Mouse (Mus musculus) urinary bladder, adult 2 months (tissue): ENCODE measurements around the gene Lpin1. TPM values are rescaled to one million over a fixed set of nuclear protein-coding genes. Genes with fewer than 3 reads are reported as not detected.

Experiments used
- DNase-seq: peaks from one replicate; pipeline ENCODE4 v3.0.0; 2022; ENCODE audit warnings: low spot score
- polyA plus RNA-seq: library from polyadenylated mRNA; depleted of rRNA; stranded (reverse); fragments of >200 nt; gene quantifications from 2 replicates; pipeline ENCODE4 v1.2.3, GENCODE M21; 2012; rRNA removed

Lpin1 gene
- polyA plus RNA-seq, result 12.3 and 15.5 TPM in 2 replicates

DNA sequence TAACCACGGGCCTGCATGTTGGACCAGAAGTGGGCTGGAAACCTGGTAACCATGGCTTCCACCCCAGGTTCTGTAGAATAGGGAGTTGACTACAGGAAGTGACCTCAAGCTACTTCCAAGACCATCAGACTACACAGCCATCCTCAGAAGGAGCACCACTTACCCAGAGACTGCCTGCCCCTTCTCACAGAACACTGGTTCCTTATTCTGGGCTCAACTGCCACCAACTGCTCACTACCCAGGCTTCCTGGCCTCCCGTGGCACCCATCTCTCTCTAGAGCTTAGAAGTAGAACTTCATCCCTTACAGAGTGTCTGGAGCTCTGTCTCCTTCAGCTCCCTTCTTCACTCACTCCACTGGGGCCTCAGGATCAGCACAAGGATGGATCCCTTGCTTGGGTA, at the start of gene Lpin1:
Gene Lpin1, minus strand, starts transcription at position 31 of the 400 bp plus-strand sequence.
- no peak for DNase-seq

DNA sequence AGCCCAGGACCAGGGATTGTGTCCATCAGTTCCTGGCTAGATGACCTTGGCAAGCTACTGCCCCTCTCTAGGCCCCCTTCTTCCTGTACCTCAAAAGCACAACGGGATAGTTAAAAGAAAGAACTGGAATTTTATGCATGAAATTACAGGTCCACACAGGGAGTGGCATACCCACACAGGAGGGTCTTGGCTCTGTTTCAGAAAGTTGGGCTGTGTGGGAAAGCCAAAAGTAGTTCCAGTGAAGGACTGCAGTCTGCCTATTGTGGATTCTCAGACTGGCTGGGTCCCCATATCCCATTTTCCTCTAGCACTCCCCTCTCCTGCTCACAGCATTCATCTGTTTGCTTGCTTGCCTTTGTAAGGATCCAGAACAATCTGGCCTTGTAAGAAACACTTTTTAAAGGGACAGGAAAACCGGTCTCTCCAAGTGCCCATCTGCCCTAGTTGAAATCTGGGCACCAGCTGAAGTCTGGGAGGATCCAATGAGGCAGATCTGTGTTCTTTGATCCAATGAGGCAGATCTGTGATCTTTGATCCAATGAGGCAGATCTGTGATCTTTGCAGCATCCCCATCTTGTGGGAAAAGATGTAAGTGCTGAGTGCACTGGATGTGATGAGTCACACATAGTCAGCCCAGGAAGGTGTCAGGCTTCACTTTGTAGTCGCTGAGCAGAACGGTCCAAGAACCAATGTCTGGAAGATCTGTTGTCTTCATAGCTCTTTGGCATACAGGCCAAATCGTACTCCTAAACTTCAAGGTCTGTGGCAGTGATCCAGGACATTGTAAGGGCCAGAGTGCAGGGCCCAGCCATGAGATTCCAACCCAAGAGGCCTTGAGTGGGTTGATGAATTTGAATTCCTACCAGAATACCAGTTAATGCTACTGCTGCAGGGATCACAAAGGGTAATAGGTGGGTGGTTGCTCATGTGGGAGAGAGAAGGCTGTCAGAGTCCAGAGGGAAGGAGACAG, 46.4 kb upstream of the Lpin1 start:
- no peak for DNase-seq

DNA sequence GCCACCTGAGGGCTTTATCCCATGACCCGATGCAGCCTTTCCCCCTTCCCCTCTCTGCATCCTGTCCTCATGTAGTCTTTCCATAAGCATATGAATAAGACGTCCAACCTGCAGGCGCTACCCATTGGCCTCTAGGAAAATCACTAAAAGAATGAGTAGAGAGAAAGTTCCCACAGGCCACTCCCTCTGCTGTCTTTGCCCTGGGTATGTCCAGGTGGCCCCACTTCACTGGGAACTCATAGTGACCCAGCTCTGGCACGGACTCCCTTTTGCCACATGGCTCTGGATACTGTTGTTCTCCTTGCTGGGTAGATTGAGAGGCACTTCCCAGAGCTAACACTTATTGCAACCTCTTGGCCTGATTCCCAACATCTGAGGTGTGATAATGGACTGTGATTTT, 44.8 kb upstream of the Lpin1 start:
- DNase-seq, result no peak

DNA sequence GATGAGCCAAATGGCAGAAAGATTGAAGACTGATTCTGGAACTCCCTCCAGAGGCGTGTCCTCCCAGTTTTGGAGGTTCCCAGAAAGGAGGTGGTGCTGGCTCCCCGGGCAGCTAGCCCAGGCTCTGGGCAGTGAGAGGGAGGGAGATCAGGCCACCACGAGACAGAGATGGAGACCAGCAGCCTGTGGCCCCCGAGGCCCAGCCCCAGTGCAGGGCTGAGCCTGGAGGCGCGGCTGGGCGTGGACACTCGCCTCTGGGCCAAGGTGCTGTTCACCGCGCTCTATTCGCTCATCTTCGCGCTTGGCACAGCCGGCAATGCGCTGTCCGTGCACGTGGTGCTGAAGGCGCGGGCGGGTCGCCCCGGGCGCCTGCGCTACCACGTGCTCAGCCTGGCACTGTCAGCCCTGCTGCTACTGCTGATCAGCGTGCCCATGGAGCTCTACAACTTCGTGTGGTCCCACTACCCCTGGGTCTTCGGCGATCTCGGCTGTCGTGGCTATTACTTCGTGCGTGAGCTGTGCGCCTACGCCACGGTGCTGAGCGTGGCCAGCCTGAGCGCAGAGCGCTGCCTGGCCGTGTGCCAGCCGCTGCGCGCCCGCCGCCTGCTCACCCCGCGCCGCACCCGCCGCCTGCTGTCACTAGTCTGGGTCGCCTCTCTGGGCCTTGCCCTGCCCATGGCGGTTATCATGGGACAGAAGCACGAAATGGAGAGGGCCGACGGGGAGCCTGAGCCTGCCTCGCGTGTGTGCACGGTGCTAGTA, 42.7 kb upstream of the Lpin1 start, which contains the start of gene Ntsr2:
Gene Ntsr2, plus strand, starts transcription at position 51 of the 762 bp plus-strand sequence.
- peak; percentile 68 for DNase-seq

DNA sequence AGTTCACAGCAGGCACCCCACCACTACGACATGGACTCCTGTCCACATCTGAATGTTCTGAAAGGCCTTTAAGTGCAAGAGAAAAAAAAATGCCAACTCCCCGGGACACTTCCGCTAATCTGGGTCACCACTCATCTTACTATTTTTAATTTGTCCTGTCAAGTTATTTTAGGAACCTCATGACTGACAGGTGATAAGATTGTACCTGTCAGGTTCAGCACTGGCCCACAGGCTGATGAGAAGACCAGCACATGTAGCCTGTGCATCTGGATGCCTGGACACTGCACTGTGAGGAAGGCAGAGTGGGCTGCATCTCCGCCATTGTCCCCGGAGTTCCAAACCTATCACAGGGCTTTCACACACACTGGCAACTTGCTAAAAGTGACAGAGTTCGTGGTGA, 39.1 kb upstream of the Lpin1 start:
- no peak for DNase-seq

DNA sequence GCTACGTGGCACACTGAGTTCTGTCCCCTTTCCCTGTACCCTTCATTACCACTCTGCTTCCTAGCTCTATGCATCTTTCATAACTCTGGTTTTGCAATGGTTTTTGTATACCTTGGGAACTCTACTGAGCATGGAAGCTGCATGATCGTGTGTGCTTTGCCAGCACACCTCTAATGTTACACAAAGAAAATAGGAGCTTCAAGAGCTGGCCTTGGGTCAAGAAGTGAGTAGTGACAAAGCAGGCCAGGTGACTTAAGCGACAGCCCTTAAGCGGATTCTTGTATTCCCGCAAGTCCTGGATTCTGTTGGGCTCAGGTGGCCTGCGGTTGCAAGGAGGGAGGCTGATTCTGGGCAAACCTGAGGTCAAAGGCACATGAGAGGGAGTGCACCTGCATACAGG, 37.5 kb upstream of the Lpin1 start:
- DNase-seq, result no peak

DNA sequence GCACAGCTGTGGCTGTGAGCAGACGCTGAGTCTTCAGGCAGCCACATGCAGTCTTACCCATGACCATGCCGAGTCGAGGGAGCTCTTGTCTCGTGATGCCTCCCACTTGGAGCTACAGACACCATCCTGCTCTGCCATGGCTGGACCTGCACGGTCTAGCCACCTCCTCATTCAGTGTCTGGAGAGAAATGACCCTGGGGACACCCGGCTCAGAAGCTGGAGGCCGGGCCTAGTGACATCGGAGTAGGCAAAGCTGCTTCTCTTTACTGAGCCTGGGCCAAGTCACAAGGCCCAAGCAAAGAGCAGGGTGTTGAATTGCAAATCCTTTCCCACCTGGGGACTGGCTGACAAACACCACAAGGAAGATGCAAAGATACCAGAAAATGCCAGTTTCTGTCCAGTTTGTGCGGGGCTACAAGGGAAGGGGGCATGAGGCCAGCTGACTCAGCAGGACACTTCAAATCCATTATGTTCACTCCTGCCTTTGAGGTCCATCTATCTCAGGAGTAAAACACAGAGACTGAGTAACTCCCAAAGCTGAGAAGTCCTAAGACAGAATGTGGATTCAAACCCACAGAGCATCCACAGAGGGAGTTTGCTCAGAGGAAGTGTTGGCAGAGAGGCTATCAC, 36.1 kb upstream of the Lpin1 start:
- no peak for DNase-seq

DNA sequence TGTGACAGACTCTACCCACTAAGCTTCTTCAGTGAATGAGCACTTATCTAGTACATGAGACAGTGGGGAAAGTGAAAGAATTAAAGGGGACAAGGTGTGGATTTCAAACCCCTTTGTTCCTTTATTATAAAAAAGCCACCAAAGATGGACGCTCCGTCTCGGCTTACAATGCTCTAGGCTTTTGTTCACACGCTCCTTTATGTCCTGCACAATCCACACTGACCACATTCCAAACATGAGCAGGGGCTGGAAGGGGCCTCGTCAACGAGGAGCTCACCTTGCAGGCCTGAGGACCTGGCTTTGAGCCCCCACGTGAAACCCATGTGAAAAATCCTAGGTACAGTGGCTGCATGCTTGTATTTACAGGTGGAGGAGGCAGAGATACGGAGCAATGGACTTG, 33.9 kb upstream of the Lpin1 start:
- DNase-seq, result no peak

DNA sequence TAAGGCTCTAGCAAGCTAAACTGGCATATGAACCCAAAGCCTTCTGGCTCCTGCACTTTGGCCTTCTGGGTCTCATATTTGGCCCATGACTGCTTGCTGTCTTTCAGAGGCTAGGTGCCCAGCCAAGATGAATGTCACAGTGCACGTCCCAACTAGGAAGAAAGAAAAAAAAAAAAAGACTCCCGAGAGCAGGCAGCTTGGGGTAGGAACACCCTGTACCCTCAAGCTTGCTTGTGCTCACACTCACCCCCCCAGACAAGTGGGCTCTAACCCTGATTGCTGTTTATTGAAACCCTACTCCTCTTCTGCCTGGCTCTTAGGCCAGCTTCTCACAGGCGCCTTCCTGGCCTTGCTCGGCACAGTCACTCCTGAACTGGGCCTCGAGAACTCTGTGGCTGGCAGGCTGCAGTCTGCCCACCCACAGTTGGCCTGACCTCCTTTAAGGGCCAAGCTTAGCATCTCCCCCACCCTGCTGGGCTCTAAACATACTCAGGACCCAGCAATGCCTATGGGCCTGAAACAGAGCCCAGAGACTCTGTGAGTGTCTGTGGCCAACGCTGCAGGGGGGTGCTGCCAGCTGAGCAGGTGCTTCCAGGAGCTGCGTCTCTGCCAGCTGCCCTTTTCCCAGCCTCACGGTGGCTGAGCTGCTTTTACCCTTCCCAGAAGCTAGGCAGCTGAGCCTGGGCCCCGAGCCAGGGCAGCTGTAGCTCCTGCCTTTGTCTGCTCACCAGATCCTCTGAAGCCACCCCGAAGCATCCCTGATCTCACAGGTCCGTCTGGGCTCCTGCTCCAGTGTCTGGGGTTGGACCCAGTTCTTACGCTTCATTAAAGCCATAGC, 33.0 kb upstream of the Lpin1 start:
- DNase-seq, result no peak

DNA sequence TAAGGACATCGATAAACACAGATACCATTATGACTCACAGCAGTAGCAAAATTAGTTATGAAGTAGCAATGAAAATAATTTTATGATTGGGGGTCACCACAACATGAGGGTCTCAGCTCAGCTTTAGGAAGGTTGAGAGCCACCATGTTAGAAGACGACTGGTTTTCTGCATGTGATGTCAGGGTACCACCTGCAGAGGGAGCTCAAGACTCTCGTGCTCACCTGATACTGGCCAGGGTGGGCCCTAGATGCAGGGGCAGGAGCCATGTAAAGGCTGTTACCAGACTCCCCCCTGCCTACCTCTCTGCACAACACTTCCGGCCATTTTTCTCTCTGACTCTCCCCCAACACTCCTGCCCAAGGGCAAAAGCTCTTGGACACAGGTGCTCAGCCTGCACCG, 31.2 kb upstream of the Lpin1 start:
- DNase-seq, result no peak

DNA sequence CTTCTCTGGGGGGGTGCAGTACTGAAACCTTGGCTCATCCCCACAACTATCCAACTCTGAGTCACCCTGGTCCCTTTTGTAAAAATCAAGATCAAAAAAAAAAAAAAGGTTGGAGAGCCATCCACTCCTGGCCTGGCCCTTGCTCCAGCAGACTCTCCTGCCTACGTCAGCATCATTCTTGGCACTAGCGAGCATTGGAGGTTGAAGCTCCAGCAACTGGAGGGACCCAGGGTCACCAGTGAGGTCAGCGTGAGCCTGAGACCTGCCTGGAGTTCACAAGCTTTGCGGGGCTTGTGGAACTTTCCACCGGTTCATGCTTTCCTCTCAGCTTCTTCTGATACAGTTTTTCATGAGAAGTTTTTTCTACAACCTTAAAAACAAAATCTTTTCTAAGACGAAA, 29.3 kb upstream of the Lpin1 start:
- DNase-seq, result no peak

DNA sequence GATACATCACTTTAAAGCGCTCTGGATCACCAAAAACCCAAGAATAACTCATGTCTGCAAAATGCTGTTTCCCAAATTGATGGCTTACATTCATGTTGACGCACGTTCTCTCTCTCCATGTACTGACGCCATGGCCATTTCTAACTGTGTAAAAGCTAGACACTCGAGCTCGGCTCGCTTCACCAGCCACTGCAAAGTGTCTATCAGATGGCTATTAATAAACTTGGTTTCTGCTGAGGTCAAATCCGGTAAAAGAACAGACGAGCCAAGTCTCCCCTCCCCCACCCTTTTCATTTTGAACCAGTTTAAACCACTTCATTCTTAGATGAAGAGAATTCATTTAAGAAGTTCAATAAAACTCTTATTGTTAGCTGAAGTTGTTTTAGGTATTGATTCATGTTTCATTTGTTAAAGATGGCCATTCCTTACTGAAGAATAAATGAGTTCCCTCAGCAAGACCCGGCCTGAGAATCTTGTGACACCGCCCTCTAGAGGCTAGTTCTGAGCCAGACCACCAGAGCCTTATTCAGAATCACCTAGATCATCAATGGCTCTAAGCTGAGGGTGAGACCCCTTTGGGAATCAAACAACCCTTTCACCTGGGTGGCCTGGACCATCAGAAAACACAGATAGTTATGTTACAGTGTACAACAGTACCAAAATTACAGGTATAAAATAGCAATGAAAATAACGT, 28.5 kb upstream of the Lpin1 start:
- DNase-seq, result no peak

DNA sequence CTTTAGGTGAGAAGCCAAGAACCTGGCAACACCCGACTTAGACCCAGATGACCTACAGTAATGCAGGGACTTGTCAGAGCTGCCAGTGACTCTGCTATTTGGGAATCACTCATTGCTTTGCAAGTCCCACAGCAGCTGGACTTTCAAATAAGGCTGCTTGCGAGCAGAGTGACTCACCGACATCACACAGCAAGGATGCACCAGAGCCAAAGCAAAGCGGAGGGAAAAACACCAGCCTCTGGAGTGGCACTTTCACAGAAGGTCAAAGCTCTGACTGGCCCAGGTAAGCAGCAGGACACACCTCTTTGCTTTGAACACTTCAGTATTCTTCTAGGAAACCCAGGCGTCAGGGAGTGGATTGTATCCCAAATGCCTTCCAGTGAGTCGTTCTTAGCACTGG, 25.1 kb upstream of the Lpin1 start:
- DNase-seq, result no peak

DNA sequence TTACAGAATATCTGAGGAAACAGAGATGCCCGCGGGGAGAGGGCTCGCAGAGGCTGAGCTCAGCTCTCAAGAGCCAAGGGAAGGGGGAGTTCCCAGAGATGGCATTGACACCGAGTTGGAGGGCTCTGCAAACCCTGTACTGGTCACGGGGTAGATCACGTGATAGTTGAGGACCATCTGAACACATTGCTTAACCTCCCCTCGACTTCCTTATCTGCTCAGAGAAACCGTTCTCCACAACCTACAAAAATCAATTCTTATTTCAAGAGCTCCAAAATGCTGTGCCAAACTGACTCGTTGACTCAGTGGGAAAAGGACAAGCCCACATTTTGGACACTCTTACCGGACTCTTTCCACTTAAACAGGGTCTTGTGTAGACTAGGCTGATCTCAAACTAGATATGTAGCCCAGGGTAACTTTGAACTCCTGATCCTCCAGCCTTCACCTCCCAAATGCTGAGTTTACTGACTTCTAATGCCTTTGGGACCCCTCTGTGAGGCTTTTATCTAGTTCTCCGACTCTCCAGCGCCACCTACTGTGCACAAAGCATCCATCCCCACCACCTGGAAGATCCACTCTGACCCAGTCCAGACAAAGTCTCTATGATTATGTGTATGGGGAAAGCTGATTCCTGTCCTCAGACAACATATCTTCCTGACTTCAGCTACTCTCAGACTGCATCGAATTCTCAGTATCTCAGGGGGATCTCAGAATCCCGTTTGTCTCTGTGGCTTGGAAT, 23.5 kb upstream of the Lpin1 start:
- DNase-seq, result no peak

DNA sequence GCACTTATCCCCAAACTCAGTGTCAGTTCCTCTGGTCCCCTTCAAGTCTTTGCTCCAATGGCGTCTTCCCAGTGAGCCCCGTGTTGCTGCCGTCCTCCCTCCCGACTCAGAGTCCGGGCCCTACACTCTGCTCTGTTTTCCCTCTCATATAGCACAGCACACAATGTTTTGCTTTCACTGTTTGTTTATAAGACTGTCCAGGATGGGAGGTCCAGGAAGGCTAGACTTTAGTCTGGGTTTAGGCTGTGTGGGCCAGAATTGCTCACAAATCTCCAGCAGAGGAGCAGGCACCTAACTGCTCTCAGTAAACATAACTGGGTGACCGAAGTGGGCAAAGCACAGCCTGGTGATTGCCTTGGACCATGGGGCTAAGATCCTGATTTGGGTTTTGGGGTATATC, 22.5 kb upstream of the Lpin1 start:
- DNase-seq, result no peak

DNA sequence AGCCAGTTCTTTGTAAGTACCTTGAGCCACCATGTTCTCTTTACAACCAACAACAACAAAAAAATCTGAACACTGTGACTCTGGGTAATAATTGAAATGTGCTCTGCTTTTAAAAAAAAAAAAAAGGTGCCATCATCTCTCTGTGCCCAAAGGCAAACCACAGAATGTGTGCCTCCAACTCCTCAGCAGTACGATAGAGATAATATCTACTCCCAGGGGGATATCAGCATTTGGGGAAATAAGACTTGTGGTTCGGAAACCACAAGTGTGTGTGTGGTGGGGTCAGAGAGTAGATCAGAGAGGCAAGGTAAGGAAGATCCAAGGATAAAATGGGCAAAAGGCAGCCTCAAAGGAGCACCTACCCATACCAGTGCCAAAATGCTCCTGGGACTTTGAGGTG, 20.7 kb upstream of the Lpin1 start:
- DNase-seq, result no peak

DNA sequence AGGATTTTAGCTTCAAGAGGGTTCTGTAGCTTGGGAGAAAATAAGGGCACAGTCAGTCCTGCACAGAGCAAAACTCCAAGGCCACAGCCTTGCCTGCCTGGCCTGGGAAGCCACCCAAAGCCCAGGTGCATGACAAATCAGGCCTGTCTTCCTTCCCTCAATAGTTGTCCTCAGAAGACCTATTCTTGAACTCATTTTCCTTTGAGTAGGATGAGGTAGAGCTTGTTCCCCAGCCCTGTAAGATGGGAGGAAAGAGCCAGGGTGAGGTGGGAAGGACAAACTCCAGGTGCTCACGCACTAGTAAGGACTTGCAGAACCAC, 20.1 kb upstream of the Lpin1 start:
- no peak for DNase-seq

DNA sequence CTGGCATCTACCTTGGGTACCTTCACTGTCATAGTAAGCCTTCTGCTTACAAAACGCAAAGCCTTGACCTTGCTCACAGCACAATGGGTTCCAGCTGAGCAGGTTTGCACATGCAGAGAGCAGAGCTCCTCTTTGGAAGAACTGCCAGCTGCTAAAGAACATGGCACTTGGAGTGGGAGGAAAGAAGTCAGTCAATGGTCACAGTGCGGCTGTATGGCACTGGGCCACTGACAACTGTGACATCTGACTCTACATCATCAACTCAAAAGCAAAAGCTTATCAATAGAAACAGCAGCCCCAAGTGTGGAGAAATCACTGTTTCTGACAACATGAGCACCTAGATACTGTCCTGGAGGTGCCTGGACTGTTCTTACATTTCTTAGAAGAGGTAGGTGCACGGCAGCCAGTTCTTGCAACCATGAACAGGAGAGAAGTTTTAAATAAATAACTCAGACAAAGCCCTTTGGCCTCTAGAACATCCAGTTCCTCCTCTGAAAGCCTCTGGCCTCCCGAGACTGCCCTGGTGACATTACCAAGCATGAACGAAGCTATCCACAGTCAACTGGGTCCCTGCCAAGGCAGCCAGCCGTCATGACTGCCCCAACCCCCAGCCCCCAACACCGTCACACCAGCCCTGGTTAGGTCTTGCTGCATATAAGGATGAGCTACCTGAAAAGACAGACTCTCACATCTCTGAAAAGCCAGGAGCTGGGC, 19.5 kb upstream of the Lpin1 start:
- DNase-seq, result no peak

DNA sequence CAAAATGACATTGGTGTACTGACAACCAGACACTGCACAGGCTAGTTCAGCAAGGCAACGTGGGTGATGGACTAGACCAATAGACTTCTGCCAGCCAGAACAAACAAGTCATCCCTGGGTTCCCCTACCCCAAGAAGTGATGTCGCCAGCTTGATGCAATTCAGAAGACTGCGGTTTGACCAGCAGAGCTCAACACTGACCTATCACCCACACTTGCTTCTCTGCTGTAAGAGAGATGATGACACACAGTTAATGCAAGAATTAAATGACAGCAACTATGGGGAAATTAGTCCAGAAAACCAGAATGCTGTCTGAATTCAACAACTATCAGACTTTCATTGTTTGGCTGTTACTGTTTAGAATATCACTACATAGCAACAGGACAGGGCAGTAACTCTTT, 9.5 kb upstream of the Lpin1 start:
- no peak for DNase-seq

DNA sequence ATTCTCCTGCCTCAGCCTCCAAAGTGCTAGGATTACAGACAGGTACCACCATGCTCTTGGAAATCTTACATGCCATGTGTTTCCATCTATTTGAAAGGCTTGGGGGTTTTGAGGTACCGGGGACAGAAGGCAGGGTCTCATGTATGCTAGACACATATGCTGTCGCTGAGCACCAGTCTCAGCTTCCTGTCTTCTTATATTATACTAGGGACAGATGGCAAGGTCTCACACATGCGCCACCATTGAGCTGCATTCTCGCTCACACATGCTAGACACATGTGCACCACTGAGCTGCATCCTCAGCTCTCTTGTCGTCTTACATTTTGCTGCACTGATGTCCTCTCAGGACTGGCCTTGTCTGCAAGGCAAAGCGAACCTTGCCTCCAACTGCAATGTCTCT, 8.7 kb upstream of the Lpin1 start:
- no peak for DNase-seq
